Mouse (Mus musculus): ENCODE data around the gene Cd2.

- TF ChIP-seq POLR2A (IDR thresholded peaks at IDR 0.05; ENCODE audit: low read depth, low read length), result no peak
- no peak for TF ChIP-seq CTCF (IDR thresholded peaks at IDR 0.05; ENCODE audit: borderline replicate concordance, insufficient read depth, low read length)
These were observed 19.4 kb downstream of the Cd2 start for GRCm38 (mm10) chr3:101268361-101268760.

Measured in embryonic fibroblast, embryonic 13.5 days (primary cell).